Mouse (Mus musculus): ENCODE results near the gene Hcn3.

DNA sequence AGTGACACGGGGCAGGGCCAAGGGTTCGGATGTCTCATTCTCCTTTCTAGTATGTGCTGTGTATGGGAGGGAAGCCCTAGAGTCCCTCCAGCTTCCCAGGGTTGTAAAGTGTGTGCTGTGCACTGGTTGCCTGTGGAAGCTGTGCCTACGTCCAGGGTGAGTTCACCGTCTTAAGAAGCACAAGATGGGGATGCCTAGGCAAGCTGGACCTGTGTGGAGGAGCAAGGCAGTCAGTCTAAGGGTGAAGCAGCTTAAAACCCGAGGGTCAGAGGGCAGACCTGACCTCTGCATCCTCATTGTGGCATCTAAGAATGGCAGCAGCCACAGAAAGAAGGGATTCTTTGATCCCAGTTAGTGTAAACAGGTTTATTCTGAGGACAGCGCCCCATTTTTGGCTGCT lies 48.7 kb upstream of the Hcn3 start:
- TF ChIP-seq POLR2A (IDR thresholded peaks at IDR 0.05; ENCODE audit: insufficient read length, low read depth) (no peak), MAX (IDR thresholded peaks at IDR 0.05; ENCODE audit: low read depth) (no peak), POLR2AphosphoS2 (IDR thresholded peaks at IDR 0.05; ENCODE audit: insufficient read length, low read depth) (no peak), TCF3 (IDR thresholded peaks at IDR 0.05; ENCODE audit: insufficient read length, low read depth) (no peak), USF1 (IDR thresholded peaks at IDR 0.05; ENCODE audit: low read depth) (no peak), TCF12 (IDR thresholded peaks at IDR 0.05; ENCODE audit: insufficient read depth, poor library complexity, severe bottlenecking) (no peak), SRF (IDR thresholded peaks at IDR 0.05; ENCODE audit: control insufficient read depth, insufficient read length, low read depth) (no peak), E2F4 (IDR thresholded peaks at IDR 0.05; ENCODE audit: insufficient read depth) (no peak)
